Mouse (Mus musculus): ENCODE results near the gene Lhfpl2.

- TF ChIP-seq CTCF (IDR thresholded peaks at IDR 0.05; ENCODE audit: borderline replicate concordance, insufficient read depth, low read depth, low read length): no peak
- TF ChIP-seq POLR2A (IDR thresholded peaks at IDR 0.05; ENCODE audit: borderline replicate concordance, insufficient read depth, low read length): no peak
Measured at GRCm38 (mm10) chr13:94223609-94224008, 166.0 kb downstream of the Lhfpl2 start.
